Mouse (Mus musculus) liver, adult 2 months (tissue): Measurements from ENCODE around the gene Fam3c.
"Not testable (repeated sequence)": the region's sequence is repeated elsewhere in the genome, so short reads cannot be mapped to it uniquely, and the experiment has no call there.

ENCODE experiments used
- CTCF ChIP-seq: fragments of 200-500 bp; IDR thresholded peaks from 2 replicates; pipeline ENCODE4 v1.5.1; 2011; ENCODE audit warnings: low read depth, low read length, control low read depth
- POLR2A ChIP-seq: fragments of 200-500 bp; IDR thresholded peaks from 2 replicates; pipeline ENCODE4 v1.6.1; 2011; ENCODE audit warnings: low read length, control low read depth; ENCODE audit not compliant: insufficient read depth; ENCODE audit errors: extremely low read depth

DNA sequence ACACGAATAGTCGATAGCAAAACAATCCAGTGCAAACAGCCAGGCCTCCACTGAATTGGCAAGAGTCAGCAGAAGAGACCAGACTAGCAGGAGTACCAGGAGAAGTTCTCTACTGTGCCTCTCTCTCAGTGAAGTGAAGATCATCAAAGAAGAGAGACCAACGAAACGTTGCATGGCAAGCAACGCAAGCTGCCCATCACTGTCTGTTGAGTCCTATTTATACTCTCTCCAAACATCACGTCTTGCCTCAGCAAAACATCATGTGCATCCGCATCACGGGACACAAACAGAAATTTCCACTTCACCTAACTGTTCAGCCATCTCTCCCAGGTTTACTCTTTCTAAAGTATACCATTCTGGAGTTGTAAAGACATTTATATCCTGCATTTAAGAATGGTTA is 91.9 kb downstream of the Fam3c start:
- not testable (repeated sequence) for TF ChIP-seq POLR2A, CTCF
